Mouse (Mus musculus): ENCODE results near the gene Ccdc124. TPM values are rescaled to one million over a fixed set of nuclear protein-coding genes. Genes with fewer than 3 reads are reported as not detected.
A peak's percentile ranks its signal among the peaks of the same experiment; 100 is the strongest.

The Ccdc124 gene
- total RNA-seq, 4 experiments from 2014 or later: 48.5 to 68.7 (median 51.3) TPM

DNA sequence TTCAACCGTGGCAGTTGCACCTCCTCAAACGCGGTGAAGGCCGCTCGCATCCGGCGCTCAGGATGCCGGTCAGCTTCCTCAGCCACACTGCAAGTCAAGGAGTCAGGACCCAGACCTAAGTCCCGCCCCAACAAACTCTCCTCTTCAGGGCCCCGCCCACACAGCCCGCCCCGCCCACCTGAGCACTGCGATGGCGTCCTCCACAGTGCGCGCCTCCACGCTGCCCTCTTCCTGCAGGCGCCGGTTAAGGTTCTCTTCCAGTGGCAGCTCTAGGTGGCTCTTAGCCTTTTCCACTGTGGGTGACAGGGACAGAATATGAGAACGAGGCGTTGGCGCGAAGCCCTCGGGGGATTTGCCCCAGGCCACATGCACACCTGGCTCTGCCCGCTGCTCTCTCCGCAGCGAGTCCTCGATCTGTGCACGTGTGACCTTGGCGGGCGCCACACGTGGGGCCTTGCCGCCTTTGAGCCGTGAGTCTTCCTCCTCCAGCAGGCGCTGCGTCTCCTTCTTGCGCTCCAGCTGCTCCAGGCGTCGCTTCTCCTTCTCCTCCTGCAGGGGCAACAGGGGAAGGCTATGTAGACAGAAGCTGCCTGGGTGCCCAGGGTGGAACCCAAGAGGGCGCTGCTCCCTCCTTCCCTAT lies 5.1 kb downstream of the Ccdc124 start:
- no peak for DNase-seq

DNA sequence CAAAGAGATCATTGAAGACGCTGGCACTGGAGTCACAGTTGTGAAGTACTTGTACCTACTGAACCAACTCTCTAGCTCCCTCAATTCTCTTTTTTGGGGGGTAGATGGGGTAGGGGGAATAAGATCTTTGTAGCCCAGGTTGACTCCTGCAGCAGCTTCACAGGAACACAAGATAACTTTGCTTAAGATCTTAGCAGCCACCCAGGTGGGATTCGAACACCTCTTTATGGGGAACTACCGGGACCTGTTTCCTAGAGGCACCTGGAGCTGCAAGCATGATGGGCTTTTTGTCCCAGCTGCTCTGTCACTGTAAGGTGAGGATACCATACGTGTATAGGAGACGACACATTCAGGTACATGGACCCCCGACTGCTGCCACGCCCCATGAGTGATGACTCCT lies 7.2 kb downstream of the Ccdc124 start:
- DNase-seq: no peak

DNA sequence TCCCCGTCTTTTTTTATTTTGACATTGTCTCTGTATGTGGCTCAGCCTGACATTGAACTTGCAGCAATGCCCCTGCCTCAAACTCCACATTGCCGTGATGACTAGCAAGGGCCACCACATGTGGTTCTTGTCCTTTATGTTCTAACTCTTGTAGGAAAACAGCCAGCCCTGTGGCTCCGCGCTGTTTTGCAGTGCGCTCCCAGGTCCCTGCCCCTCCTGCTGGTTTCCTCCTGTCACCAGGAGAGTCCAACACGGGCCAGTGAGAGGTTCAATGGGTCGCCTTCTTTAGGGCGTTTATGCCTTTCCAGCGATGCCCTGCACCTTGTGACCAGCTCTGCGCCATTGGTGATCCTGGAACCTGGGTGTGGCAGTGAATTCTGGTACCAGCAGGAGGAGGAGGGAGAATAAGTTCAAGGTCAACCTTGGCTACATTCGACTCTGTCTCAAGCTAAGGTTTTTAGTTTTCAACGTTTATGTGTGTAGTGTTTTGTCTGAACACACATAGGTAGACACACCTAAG lies 7.7 kb downstream of the Ccdc124 start:
- no peak for DNase-seq

DNA sequence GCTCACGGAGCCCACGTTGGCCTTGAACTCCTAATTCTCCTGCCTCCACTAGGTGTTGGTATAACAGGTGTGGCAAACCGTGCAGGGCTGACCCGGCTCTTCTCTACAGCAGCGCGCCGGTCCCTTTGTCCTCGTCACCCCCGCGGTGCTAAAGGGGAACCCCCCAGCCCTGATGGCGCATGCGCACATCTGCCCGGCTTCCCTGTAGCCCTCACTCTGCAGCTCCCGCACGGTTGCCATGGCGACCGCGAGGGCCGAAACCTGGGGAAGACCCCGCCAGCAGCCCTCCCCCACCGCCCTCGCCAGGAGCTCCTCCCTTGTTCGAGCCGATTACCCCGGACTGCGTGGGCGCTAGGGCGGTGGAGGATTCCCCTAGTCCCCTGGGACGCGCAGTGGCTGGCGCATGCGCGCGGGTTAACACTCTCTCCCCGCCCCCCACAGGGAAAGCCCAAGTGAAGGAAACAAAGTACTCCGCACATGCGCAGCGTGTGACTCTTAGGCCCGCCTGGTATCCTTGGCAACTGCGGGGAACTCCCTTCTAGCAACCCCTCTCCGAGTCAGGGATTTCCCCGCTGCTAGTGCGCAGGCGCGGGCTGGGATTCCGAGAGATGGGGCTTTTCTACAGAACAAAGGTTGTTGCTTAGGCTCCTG lies 8.3 kb downstream of the Ccdc124 start:
- peak; percentile 99 for DNase-seq

DNA sequence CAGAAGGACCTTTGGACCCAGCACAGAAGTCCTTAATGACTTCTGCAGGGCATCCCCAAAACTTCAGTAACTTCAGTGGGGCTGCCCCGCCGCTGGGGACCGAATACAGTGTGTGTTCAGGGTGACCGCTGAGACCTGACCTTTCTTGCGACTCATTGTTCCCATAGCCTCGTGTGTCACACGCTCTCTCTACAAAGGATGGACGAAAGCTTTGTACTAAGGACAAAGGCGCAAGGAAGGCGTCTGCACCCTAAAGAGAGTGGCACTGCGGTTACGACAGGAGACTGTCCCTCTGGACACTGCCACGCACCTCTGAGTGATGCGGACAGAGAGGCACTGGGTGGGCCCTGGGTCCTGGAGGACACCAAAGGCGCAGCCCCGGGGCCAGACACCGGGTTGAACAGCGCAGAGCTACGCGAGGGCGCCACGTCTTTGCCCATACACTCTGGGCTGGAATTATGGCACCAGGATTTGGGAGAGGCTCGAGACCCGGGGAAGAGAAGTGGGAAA lies 9.0 kb downstream of the Ccdc124 start:
- DNase-seq: no peak

DNA sequence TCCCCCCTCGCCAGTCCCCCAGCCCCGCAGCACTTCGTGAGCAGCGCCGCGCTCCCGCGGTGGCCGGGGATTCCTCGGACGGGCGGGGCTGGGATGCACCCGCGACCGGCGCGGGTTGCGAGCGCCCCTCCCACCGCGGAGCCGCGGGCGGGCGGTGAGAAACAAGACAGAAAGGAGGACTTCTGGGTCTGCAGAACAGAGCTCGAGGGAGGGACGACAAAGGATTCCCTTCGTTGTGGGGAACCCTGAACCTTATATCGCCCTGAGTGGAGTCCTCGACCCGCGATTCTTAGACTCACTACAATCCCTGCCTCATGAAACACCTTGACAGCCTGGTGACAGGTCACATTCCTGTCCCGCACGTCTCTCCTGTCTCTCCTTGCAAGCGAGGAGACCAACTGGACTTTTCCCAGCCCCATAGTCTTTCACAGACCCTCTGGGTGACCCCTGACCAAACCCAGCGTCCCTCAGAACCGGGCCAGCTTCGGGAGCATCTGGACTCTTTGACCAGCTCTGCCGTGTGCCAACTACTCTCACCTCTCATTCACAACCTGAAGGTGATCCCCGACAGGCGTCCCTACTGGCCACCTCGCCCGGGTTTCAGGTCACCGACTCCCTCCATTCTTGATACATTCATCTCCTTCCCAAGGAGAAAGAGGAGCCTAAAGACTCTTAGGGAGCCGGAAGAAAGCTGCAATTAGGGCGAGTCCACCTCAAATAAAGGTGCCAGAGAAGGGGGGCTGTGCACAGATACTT lies 9.6 kb downstream of the Ccdc124 start:
- no peak for DNase-seq

DNA sequence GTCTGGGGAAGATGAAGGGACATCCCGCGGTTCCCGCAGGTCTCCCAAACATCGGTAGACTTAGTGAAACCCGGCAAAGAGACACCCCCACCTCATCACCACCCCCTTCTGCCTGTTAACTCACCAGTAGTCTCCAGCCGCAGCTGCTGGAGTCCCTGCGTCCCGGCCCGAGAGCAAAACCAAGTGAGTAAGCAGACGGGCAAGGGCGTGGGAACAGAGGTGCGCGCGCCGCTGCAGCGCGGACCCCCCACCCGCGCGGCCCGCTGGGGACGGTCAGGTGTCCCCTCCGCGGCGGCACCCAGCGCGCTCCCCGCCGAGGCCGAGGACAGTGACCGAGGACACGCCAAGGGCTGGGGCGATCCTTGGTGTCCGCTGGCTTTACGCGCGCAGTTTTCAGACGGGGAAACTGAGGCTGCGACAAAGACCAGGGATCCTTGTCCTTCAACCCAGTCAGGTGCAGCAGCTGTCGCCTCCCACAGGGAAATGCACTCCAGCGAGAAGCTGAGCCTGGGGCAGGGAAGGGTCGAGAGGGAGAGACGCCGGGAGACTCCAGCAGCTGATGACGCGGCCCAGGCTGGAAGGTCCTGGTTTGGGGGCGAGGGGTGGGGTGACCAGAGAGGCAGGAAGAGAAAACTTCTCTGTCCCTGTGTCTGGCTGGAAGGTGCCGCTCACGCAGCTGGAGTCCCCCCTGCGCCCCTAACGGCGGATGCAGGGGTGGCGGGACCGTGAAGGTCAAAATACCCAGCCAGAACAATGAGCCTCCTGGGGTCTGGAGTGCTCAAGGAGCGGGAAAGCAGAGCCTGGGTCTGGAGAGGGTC lies 10.7 kb downstream of the Ccdc124 start, which contains the start of gene Kcnn1:
Gene Kcnn1 (minus strand): TSS at position 435 of the 818 bp plus-strand sequence.
- DNase-seq: no peak

DNA sequence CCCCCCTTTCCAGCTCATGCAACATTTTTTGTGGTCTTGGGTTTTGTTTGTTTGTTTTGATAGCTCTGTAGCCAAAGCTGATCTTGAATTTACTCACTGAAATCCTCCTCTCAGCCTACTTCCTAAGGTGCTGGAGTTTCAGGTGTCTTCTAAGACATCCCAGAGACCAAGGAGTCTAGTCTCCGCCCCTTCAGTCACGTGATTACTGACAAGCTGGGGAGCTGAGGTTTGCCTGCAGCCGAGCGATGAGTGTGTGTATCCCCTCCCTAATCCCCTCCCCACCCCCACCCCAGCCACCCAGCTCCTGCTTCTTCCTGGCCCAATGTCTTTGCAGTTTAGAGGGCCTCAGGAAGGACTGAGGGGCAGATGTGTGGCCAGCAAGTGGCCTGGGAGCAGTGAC lies 16.2 kb downstream of the Ccdc124 start:
- no peak for DNase-seq

DNA sequence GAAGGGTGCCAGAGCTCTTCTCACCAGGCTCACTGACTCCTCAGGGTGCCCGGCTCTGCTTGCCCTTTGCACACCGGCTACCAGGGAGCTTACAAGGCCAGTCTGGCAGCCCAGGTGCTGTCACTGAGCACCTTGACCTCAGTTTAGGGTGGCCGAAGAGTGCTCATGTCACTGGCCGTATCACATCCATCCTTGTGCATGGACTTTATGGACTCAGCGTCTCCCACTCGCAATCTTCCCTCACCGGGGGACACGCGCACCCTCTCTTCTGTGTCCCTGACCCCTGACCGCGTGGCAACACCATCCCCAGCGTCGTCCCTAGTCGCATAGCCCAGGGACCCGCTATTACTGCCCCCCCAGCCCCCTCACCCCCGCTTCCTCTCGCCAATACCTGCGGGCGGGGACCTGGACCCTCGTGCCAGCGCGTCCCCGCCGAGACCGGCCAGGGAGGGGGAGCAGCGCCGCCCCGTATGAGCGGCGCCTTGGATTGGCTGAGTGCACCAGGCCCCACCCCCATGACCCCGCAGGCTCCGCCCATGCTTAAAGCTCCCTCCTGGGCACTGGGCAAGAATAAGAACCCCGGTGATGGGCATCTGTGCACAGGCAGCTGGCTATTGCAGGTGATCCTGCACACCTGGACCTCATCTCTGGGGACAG lies 17.1 kb downstream of the Ccdc124 start:
- DNase-seq: peak; percentile 67

DNA sequence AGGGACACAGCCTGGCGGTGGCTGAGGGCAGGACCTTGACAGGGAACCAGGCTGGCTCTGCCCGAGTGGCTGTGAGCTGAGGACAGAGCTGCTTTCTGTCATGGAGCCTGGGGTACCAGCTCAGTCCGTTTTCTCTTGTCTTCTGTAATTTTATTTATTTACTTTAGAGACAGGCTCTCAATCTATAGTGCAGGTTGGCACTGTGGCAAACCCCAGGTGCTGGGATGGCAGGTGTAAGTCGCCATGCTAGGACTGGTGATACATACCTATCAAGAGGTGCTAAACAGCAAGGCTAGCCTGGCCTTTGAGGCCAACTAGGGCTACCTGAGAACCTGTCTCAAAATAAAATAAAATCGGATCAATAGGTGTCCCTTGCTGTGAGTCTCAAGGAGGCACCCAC lies 17.7 kb downstream of the Ccdc124 start:
- DNase-seq: no peak

DNA sequence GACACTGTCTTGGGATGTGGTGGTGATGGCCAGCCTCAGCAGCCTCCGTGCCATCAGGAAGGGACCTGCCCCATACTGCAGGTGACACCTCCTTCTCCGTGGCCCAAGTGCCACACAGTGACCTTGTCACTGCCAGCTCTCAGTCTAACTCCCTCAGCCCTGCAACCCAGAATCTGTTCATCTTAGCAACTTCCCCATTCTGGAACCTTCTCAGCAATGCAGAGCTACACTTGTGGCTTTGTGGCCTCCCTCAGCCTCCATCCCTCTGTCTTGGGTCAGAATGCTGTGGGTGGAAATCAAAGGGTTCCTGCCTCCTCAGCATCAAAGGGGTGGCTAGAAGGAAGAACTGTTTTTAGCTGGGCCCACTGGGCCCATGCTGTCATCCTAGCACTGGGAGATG lies 19.9 kb downstream of the Ccdc124 start:
- DNase-seq: no peak

DNA sequence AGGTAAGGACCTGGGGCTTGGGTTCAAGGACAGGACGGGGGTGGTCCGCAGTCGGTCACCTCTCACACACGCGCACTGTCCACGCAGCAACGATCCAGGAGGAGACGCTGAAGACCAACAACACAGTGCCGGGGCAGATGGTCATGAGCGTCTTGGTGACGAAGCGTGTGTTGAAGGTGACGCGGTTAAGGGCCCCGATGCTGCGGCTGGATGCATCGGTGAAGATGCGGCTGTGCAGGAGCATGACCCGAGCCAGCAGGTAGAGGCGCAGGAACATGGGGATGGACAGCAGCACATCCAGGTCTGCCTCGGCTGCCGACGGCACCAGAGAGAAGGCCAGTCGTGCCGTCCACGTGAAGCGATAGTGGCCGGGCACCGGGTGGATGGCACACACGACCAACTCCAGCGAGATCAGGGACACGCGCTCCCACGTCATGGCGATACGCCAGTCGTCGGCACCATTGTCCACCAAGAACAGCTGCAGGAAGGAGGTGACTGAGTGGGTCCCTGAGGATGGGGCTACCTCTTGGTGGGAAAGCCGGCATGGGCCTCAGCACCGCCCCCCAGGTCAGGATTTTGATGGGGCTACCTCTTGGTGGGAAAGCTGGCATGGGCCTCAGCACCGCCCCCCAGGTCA lies 21.0 kb downstream of the Ccdc124 start:
- DNase-seq: no peak

DNA sequence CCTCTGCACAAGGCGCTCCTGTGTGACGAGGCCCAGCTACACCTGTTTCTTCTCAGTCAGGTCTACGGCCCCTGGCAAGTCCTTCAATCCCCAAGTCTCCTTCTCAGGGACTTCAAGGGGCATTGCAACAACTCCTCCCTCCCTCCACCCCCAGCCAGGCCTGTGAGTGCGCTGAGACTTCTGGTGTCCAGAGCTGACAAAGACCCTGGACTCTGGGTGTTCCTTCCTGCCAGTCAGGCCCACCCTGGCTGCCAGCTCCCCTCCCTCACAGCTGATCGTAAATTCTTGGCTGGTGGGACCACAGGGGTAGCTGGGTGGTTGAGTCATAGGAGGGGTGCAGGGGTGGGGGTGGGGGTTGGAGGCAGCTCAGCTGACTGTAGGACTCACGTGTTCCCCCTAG lies 21.9 kb downstream of the Ccdc124 start:
- DNase-seq: no peak

DNA sequence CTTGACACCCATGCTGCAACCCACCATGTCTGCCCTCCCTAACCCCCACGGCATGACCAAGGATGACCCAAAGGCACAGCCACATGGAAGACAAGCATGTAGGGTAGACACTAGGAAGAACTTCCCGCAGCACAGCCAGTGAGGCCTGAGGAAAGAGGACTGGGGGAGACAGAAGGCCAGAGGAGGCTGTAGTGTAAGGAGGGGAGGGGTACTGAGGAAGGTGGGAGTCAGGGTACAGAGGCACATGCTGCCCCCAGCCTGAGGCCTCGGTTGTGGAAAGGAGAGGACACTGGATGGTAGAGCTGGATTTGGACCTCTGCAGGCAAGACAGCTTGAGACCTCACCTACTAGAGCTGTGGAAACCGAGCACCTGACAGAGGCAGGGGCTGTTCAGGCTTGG lies 22.8 kb downstream of the Ccdc124 start:
- DNase-seq: no peak

DNA sequence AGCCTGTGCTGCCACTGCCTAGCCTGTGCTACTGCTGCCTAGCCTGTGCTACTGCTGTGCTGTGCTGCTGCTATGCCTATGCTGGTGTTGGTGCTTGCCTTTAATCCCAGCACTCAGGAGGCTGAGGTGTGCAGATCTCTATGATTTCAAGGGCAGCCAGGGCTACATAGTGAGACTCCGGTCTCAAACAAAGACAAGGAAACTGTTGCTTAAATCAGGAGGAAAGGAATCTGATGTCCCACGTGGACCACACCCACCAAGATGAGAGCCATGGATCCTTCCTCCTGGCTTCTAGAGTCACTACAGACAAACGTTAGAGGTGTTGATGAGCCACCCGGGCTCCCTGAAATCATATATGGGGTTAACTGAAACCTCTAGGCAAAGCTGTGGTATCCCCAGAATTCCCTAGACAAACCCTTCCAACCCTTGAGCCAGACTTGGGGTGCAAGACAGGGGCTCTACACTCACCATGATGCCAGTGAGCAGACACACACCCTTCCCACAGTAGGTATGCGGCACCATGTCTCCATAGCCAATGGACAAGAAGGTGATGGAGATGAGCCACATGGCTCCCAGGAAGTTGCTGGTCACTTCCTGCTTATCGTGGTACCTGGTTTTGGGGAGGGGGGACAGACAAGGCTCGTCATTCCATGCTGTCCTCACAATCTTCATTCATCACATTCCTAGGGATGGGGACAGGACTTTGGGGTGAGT lies 23.4 kb downstream of the Ccdc124 start:
- no peak for DNase-seq

DNA sequence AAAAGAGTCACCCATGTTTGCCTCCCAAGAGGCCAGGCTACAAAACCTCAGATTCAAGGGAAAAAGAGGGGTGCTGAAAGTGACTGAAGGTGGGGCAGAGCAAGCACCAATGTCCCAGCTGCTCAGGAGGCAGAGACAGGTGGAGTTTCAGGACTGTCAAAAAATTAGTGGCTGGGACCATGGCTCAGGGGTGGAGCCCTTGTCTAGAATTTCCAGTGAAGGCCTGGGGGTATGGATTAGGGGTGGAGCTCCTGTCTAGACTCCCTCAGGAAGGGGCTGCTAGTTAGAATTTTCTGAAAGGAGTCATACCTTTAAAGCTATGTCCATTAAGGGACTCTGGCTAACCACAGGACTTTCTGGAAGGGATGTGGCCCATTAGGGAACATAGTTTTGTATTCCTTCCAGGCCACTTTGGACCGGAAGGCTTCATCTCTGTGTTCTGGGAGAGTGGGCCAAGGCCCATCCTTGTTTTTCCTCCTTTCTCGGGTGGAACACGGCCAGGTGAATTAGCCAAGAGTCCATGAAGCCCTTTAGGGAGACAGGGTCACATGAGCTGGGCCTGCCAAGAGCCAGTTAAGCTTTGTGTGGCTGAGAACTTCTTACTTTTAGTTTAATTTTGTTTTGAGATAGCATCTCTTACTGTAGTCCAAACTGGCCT lies 24.3 kb downstream of the Ccdc124 start:
- DNase-seq: no peak

DNA sequence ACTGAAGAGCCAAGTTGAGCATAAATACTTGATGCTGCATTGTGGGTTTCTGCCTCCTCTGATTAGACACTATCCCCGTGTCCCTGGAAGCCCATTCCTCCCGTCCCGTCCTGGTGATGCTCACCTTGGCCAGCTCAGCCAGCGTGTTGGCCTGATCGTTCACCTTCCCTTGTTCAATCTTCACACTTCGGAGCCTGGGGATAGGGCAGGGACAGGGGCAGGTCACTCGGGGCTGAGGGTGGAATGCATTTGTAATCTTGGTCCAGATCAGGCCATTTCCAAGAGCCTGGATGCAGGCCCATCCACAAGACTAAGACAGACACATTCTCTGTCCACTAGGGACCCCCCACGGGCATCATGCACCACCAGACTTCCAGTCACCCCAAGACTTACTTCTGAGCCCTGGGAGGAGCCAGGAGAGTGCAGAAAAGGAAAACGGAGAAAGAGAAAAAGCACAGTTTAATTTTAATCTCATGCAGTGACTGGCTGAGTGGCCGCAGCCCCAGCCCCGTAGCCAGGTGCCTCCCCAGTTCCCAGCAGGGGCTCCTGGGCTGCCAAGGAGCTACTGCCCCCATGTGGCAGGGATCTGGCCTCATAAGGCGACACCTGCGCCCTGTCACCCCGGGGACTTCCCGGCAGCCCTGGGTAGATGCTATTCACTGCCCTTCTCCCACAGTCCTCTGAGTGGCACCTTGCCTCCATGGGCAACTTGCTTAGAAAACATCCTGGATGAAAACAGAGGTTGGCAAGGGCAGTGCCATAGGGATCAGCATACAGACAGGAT lies 27.2 kb downstream of the Ccdc124 start:
- no peak for DNase-seq

DNA sequence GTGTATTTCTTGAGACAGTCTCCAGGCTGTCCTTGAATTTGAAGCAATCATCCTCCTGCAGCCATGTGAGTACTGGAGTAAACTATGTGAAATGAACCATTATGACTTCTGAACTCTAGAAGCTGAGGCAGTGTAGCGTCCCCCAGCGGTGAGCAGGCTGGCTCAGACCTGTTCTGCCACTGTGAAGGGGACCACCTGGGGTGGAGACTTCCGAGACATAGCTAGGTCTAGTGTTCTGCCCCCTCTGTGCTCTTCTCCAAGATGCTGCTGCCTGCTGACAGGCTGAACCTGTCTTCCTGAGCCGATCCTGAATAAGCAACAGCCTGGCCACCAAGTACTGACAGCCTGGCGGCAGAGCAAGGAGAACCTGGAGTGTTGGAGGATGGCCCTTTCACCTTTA lies 28.6 kb downstream of the Ccdc124 start:
- no peak for DNase-seq

DNA sequence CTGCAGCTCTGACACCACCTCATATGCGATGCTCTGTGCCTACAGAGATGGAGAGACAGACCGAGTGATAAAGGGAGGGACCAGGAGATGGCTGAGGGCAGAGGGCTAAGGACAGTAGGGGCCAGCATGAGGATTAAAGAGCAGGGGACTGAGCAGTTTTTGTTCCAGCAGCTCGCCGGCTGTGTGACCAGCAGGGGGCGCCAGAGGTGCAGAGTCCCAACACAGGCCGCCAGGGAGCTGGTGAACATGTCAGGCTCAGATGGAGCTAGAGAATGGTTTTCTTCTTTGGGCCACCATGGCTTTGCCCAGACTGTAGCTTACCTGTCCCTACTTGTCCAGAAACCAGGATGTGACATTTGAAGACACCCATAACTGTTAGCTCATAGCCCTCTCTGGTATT lies 29.2 kb downstream of the Ccdc124 start:
- peak; percentile 81 for DNase-seq
